Mouse (Mus musculus) neural tube, embryonic 14.5 days (tissue): ENCODE measurements around the gene Sphk1. TPM values are rescaled to one million over a fixed set of nuclear protein-coding genes. Genes with fewer than 3 reads are reported as not detected.

Experiments
- ATAC-seq: fragments of 200-750 bp; cut with Nextera tagmentation; 2 replicates; pipeline ENCODE4 v1.8.0; 2017; ENCODE audit warnings: low read depth, mild to moderate bottlenecking, moderate TSS enrichment, moderate library complexity
- H3K27ac ChIP-seq: fragments of 300-500 bp; sonication (generic); 2 replicates; pipeline ENCODE4 v1.5.1; 2014; ENCODE audit warnings: low read depth, mild to moderate bottlenecking, control low read depth, low read length, moderate library complexity, mixed read lengths
- H3K27me3 ChIP-seq: fragments of 300-500 bp; sonication (generic); 2 replicates; pipeline ENCODE4 v1.6.1; 2014; ENCODE audit warnings: low read length; ENCODE audit not compliant: control insufficient read depth, insufficient read depth
- H3K36me3 ChIP-seq: fragments of 300-500 bp; sonication (generic); 2 replicates; pipeline ENCODE4 v1.6.1; 2014; ENCODE audit warnings: low read length, mixed read lengths; ENCODE audit not compliant: control insufficient read depth, insufficient read depth
- H3K4me1 ChIP-seq: fragments of 300-500 bp; sonication (generic); 2 replicates; pipeline ENCODE4 v1.6.1; 2014; ENCODE audit warnings: low read length; ENCODE audit not compliant: control insufficient read depth, insufficient read depth
- H3K4me2 ChIP-seq: fragments of 300-500 bp; sonication (generic); 2 replicates; pipeline ENCODE4 v1.6.1; 2014; ENCODE audit warnings: mild to moderate bottlenecking, low read depth, low read length, control low read depth
- H3K4me3 ChIP-seq: fragments of 300-500 bp; sonication (generic); 2 replicates; pipeline ENCODE4 v1.5.1; 2014; ENCODE audit warnings: low read depth, low read length, control low read depth, mixed read lengths
- H3K9ac ChIP-seq: fragments of 300-500 bp; sonication (generic); replicated peaks from 2 replicates; pipeline ENCODE4 v1.6.1; 2014; ENCODE audit warnings: low read depth, mild to moderate bottlenecking, control low read depth, low read length, mixed read lengths
- H3K9me3 ChIP-seq: fragments of 300-500 bp; sonication (generic); 2 replicates; pipeline ENCODE4 v1.6.1; 2016; ENCODE audit warnings: low read length; ENCODE audit not compliant: control insufficient read depth
- WGBS: fragments of 180-500 bp; shearing (Covaris S2); extraction: QIAGEN DNeasy Blood & Tissue Kit; methylation state at CpG from one replicate; pipeline ENCODE4 v1.1.7; 2014; 5-methylcytosine and 5-hydroxymethylcytosine counted together
- polyA plus RNA-seq: library from polyadenylated mRNA; unstranded; fragments of >200 nt; fragmentation: Nextera tagmentation; extraction: Ambion mirVana; gene quantifications from 2 replicates; pipeline ENCODE4 v1.2.1, GENCODE M21; 2014

The Sphk1 gene
- polyA plus RNA-seq, 1 experiment from 2014 or later: 0.54 TPM

DNA sequence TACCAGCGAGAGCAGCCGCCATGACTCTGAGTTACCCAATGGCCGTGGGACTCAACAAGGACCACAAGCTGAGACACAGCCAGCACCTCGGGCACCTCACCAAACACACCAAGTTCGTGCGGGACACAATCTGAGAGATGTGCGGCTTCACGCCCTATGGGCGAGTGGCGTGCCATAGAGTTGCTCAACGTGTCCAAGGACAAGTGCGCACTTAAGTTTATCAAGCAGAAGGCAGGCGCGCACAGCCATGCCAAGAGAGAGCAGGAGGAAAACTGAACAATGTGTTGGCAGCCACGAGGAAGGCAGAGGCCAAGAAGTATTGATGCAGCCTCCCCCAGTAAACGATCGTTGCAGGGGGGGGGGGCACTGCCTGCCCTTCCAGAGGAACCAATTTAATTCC is 26.2 kb upstream of the Sphk1 start:
- no peaks in the 10 kb centered on the region for H3K27me3 ChIP-seq
- WGBS: 92% methylated on average over 17 of the region's 17 CpGs
- H3K27ac ChIP-seq: no peak overlapping the region
- no peaks in the 10 kb centered on the region for H3K4me1 ChIP-seq
- no peak overlapping the region for H3K4me2 ChIP-seq
- no peaks in the 10 kb centered on the region for H3K9me3 ChIP-seq
- no peak overlapping the region for H3K4me3 ChIP-seq
- no peaks in the 10 kb centered on the region for H3K36me3 ChIP-seq
- no peak overlapping the region for H3K9ac ChIP-seq
- ATAC-seq: no peak

- WGBS: 72% methylated on average over 5 of the region's 5 CpGs
- Histone ChIP-seq H3K4me3 (no peak overlapping the region), H3K4me1 (no peaks in the 10 kb centered on the region), H3K27me3 (no peaks in the 10 kb centered on the region), H3K9ac (no peak overlapping the region), H3K9me3 (no peaks in the 10 kb centered on the region), H3K4me2 (no peak overlapping the region), H3K36me3 (no peaks in the 10 kb centered on the region), H3K27ac (no peak overlapping the region)
- no peak for ATAC-seq
These were observed 25.2 kb upstream of the Sphk1 start for GRCm38 (mm10) chr11:116505573-116505972.

DNA sequence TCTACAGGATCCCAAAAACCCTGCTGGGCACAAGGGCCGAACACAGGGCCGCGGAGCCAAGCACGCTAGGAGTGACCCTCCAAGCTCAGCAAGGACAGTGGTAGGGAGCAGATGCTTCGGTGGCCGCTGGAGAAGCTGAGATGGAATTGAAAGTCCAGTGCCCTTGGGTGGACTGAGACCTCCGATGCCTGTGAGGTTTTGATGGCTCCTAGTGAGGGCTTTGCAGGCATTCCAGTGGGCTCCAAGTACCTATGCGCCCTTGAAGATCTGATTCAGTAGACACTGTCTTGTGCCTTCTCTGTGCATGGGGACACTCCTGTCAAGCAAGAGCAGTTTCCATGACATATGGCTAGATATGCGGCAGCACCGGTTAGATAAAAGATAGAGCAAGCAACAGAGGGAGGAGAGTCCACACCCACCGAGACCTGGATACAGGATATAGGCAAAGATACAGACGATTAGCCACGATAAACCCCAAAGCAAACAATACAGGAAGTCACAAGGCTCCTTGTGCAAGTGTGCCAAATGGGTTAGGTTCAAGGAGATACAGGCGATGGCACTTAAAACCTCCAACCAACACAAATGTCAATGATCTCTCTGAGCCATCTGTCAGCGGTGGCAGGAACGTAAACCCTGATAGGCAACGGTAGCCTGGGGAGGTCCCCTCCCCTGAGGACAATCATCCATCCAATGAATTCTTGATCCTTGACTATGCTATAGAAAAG is 24.4 kb upstream of the Sphk1 start:
- Histone ChIP-seq H3K4me3 (no peak overlapping the region), H3K27ac (no peak overlapping the region), H3K9me3 (no peaks in the 10 kb centered on the region), H3K4me2 (no peak overlapping the region), H3K36me3 (no peaks in the 10 kb centered on the region), H3K9ac (no peak overlapping the region), H3K4me1 (no peaks in the 10 kb centered on the region), H3K27me3 (no peaks in the 10 kb centered on the region)
- 76% methylated on average over 17 of the region's 17 CpGs for WGBS
- ATAC-seq: no peak

- no peaks in the 10 kb centered on the region for H3K9me3 ChIP-seq
- H3K27me3 ChIP-seq: no peaks in the 10 kb centered on the region
- no peak overlapping the region for H3K4me3 ChIP-seq
- H3K36me3 ChIP-seq: no peaks in the 10 kb centered on the region
- ATAC-seq: no peak
- H3K27ac ChIP-seq: no peak overlapping the region
- H3K9ac ChIP-seq: no peak overlapping the region
- H3K4me2 ChIP-seq: no peak overlapping the region
- no peaks in the 10 kb centered on the region for H3K4me1 ChIP-seq
- 71% methylated on average over 2 of the region's 2 CpGs for WGBS
These were observed 22.0 kb upstream of the Sphk1 start for GRCm38 (mm10) chr11:116508689-116509088.

DNA sequence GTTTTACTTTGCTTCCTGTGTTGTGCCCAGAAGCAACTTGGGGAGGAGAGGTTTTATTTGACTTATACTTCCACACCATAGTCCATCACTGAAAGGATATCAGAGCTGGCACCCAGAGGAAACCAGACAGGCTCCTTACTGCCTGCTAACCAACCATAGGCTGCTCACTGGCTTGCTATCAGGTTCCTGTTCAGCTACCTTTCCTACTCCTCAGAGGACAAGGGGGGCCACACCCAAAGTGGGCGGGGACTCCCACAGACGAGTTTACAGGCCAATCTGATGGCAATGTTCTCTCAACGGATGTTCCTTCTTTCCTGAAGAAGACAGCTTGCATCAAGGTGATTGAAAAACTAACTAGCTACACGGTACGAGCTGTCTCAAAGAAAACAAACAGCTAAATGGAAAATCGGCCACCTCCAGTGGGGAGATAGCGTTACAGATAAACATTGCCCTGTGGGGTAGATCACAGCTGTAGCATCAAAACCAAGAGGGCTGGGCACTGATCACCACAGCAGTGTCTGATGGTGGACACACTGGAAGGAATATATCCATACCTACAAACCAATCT is 19.3 kb upstream of the Sphk1 start:
- ATAC-seq: no peak
- Histone ChIP-seq H3K4me2 (no peak overlapping the region), H3K27ac (no peak overlapping the region), H3K4me3 (no peak overlapping the region), H3K9me3 (no peaks in the 10 kb centered on the region), H3K9ac (no peak overlapping the region), H3K27me3 (no peaks in the 10 kb centered on the region), H3K36me3 (no peaks in the 10 kb centered on the region), H3K4me1 (no peaks in the 10 kb centered on the region)
- 70% methylated on average over 7 of the region's 7 CpGs for WGBS

DNA sequence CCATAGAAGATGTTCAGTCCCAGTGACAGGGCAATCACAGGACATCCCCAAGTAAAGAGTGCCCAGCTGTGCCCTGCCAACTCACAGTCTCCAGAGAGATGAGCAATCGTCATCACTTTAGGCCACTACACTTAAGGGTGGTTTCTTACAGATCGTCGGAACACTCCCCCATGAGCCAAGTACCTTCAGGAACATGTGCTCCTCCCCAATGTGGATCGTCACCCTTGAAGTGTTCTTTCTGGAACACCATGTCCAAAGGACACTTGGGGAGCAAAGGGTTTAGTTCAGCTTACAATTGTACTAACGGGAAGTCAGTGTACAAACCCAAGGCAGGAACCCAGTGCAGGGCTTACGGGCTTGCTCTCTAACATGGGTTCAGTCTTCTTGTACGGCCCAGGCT is 18.6 kb upstream of the Sphk1 start:
- Histone ChIP-seq H3K36me3 (no peaks in the 10 kb centered on the region), H3K27me3 (no peaks in the 10 kb centered on the region), H3K4me2 (no peak overlapping the region), H3K9ac (no peak overlapping the region), H3K27ac (no peak overlapping the region), H3K9me3 (no peaks in the 10 kb centered on the region), H3K4me1 (no peaks in the 10 kb centered on the region), H3K4me3 (no peak overlapping the region)
- WGBS: 91% methylated on average over 7 of the region's 7 CpGs
- ATAC-seq: no peak

GRCm38 (mm10) chr11:116512987-116513386 is 17.7 kb upstream of the Sphk1 start:
- H3K27me3 ChIP-seq: no peaks in the 10 kb centered on the region
- no peak overlapping the region for H3K9ac ChIP-seq
- H3K36me3 ChIP-seq: no peaks in the 10 kb centered on the region
- no peak overlapping the region for H3K4me2 ChIP-seq
- H3K9me3 ChIP-seq: no peaks in the 10 kb centered on the region
- 83% methylated on average over 6 of the region's 6 CpGs for WGBS
- no peak for ATAC-seq
- H3K4me1 ChIP-seq: no peaks in the 10 kb centered on the region
- H3K27ac ChIP-seq: no peak overlapping the region
- no peak overlapping the region for H3K4me3 ChIP-seq

- no peak overlapping the region for H3K27ac ChIP-seq
- ATAC-seq: no peak
- H3K9ac ChIP-seq: no peak overlapping the region
- no peak overlapping the region for H3K4me2 ChIP-seq
- WGBS: 94% methylated on average over 4 of the region's 4 CpGs
- H3K4me3 ChIP-seq: no peak overlapping the region
- no peaks in the 10 kb centered on the region for H3K4me1 ChIP-seq
- no peaks in the 10 kb centered on the region for H3K27me3 ChIP-seq
- H3K36me3 ChIP-seq: no peaks in the 10 kb centered on the region
- H3K9me3 ChIP-seq: no peaks in the 10 kb centered on the region
These were observed 17.1 kb upstream of the Sphk1 start for GRCm38 (mm10) chr11:116513531-116514038.

GRCm38 (mm10) chr11:116515330-116516020 is 15.2 kb upstream of the Sphk1 start:
- Histone ChIP-seq H3K27ac (no peak overlapping the region), H3K27me3 (no peaks in the 10 kb centered on the region), H3K9ac (no peak overlapping the region), H3K9me3 (no peaks in the 10 kb centered on the region), H3K4me1 (no peaks in the 10 kb centered on the region), H3K4me2 (peak overlapping the region; percentile 9; the same call in 1 of the 2 replicates), H3K4me3 (no peak overlapping the region), H3K36me3 (no peaks in the 10 kb centered on the region)
- WGBS: 14% methylated on average over 24 of the region's 24 CpGs
- ATAC-seq: no peak
